ENCODE assay signal across 8 mouse cellular contexts in the genomic region with DNA sequence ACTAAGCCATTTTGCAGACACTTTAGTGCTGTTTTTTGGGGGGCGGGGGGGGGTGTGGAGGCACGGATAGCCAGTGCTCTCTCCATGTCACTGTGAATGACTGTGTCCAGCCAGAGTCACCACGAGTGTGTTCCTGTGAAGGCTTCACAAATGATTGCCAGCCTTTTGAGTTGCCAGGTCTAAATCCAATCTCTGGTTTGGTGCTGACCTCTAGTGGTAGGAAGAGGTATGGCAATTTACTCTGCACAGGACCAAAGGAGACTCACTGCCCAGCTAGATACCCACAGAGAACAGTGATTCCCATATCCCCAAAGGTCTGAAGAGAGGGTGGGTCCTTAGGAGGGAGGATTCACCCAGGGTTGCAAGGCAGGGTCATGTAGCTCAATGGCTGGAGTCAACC. TPM values are rescaled to one million over a fixed set of nuclear protein-coding genes. Genes with fewer than 3 reads are reported as not detected.
A peak's percentile ranks its signal among the peaks of the same experiment; 100 is the strongest.
DNase-seq lines count a peak whose midpoint lies in the region; ATAC-seq lines count a peak whose summit lies in the region.

No protein-coding gene starts in this region.

- H3K4me1 ChIP-seq in hindbrain, embryonic 15.5 days (replicated peaks): peaks cover 23% of the 10 kb centered on the region

- ATAC-seq in erythroblast, adult 5-6 weeks (replicated peaks; ENCODE audit: low FRiP score, poor library complexity, severe bottlenecking): peak; percentile 66; the same call in 1 of the 2 replicates
- ATAC-seq in hindbrain, embryonic 15.5 days (ENCODE audit: low FRiP score, low read depth): peak; percentile 39

- no peaks in the 10 kb centered on the region for H3K36me3 ChIP-seq in hindbrain, embryonic 15.5 days

- no peak overlapping the region for H3K4me2 ChIP-seq in hindbrain, embryonic 15.5 days

- intact Hi-C loops in gastrocnemius, postnatal 14 days (cut with DNase I; ENCODE audit: low total_unique reads): loop anchor here (2.0 to 5.0 kb wide), 2 partner anchors 76 to 123 kb away; no protein-coding TSS in a partner anchor

- H3K27me3 ChIP-seq in hindbrain, embryonic 15.5 days: no peaks in the 10 kb centered on the region

- H3K27ac ChIP-seq in hindbrain, embryonic 15.5 days (replicated peaks): peak overlapping the region; percentile 42; the same call in 1 of the 2 replicates

- H3K4me3 ChIP-seq in hindbrain, embryonic 15.5 days: no peak overlapping the region

- peak; percentile 85 for DNase-seq in gastrocnemius, adult 18-20 months (ENCODE audit: low spot score)
- no peak for DNase-seq in gastrocnemius, postnatal 14 days
- peak; percentile 91 for DNase-seq in brain, adult 2 months (ENCODE audit: low read depth, low spot score)
- DNase-seq in layer of hippocampus, adult 9-11 months: peak; percentile 80
- DNase-seq in lung, postnatal 25 days (ENCODE audit: low spot score): peak; percentile 84
- peak; percentile 82 to 83 for DNase-seq in right cerebral cortex, postnatal 10 days (ENCODE audit: low spot score in 2 of 2)

- H3K9me3 ChIP-seq in hindbrain, embryonic 15.5 days: no peaks in the 10 kb centered on the region

- H3K9ac ChIP-seq in hindbrain, embryonic 15.5 days: no peak overlapping the region

- WGBS in hindbrain, embryonic 15.5 days: under 1% methylated on average over 3 of the region's 3 CpGs

RNA-seq across cellular contexts. Expression of gene Klhl35, which starts 15.1 kb away (rescaled TPM):
- not detected for total RNA-seq in gastrocnemius, adult 18-20 months (2021)
- total RNA-seq in gastrocnemius, postnatal 14 days (2021): under 1 TPM in 1 of 2 experiments, not detected in 1; 0.38 TPM
- 1.9 TPM in 1 of 2 replicates, not detected in the other for total RNA-seq in erythroblast, adult 5-6 weeks (2015; ENCODE audit: low replicate concordance)
- total RNA-seq in erythroblast, adult 5-6 weeks (2017; ENCODE audit: low replicate concordance): not detected in 2 replicates
- 5.0 and 7.3 TPM in 2 replicates for polyA plus RNA-seq in hindbrain, embryonic 15.5 days (2015; fragmentation: Nextera tagmentation; extraction: Ambion mirVana)

RNA-seq across cellular contexts. Expression of gene Rps3, which starts 32.8 kb away (rescaled TPM):
- total RNA-seq in gastrocnemius, adult 18-20 months (2021): 100 to 1,000 TPM; 232 to 276 TPM
- 100 to 1,000 TPM; 262 to 278 TPM for total RNA-seq in gastrocnemius, postnatal 14 days (2021)
- 292 and 308 TPM in 2 replicates for total RNA-seq in erythroblast, adult 5-6 weeks (2015; ENCODE audit: low replicate concordance)
- total RNA-seq in erythroblast, adult 5-6 weeks (2017; ENCODE audit: low replicate concordance): 237 and 436 TPM in 2 replicates
- polyA plus RNA-seq in hindbrain, embryonic 15.5 days (2015; fragmentation: Nextera tagmentation; extraction: Ambion mirVana): 401 and 427 TPM in 2 replicates
